In the genomic region with DNA sequence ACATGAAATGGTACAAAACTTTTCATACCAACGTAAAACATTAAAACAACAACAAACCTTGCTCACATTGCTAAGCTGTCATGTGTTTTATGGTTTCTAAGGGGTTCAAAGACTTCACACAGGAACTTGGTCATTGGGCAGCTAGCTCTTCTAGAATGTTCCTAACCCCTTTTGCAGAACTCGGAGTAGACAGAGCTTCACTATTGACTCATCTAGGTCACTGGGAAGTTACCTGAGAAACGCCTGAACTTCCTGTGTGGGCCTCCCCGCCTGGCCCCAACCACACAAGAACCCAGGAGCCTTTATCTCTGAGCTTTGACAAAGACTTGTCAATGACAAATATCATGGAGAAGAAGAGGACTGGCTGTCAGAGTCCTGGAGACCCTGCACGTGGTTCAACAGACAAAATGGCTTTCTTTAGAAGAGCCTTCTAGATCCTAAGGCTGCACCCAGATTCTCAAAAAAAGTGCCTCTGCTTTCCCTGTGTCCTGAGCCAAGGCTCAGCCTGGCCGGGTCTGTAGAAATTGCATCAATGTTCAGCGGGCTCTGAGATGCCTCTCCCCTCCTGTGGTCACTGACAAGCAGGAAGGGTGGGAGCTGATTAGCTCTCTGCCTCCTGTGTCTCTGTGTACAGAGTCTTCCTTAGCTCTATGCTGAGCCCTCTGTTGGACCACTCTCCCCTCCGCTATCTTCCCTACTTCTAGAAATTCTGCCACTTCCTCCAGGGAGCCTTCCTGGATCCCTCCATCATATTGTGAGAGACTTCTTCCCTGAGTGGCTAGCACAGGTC, we compare ENCODE assay signal across 18 mouse cellular contexts. TPM values are rescaled to one million over a fixed set of nuclear protein-coding genes. Genes with fewer than 3 reads are reported as not detected.
A peak's percentile ranks its signal among the peaks of the same experiment; 100 is the strongest.
DNase-seq lines count a peak whose midpoint lies in the region; ATAC-seq and TF ChIP-seq lines count a peak whose summit lies in the region.
"Had no signal": no experiment of that assay in that cellular context is flagged by ENCODE, and none has a peak within 500 bp of the region (broad histone marks: within the 10 kb centered on the region; RNA-seq: fewer than 3 reads in every experiment).

No protein-coding gene starts in this region.

- no peaks in the 10 kb centered on the region for H3K4me1 ChIP-seq in liver, adult 2 months (ENCODE audit: control insufficient read depth, insufficient read depth, low read length)
- H3K4me1 ChIP-seq in megakaryocyte, embryonic 14.5 days: peaks cover 99% of the 10 kb centered on the region
- H3K4me1 ChIP-seq in cerebellum, adult 2 months (ENCODE audit: control insufficient read depth, insufficient read depth, low read length): peaks cover 6% of the 10 kb centered on the region; the same call in 1 of the 2 replicates
- H3K4me1 ChIP-seq in hindbrain, embryonic 12.5 days: peaks cover 9% of the 10 kb centered on the region

- H3K27me3 ChIP-seq in liver, adult 2 months (ENCODE audit: control insufficient read depth, insufficient read depth, low read length): 0 out of 2 replicates have a peak, but pooled peaks cover 2% of the 10 kb centered on the region
- H3K27me3 ChIP-seq in megakaryocyte, embryonic 14.5 days (replicated peaks): no peaks in the 10 kb centered on the region
- no peaks in the 10 kb centered on the region for H3K27me3 ChIP-seq in cerebellum, adult 2 months (ENCODE audit: control insufficient read depth, insufficient read depth, low read length)
- H3K27me3 ChIP-seq in hindbrain, embryonic 12.5 days: no peaks in the 10 kb centered on the region
- H3K27me3 ChIP-seq: embryonic facial prominence, embryonic 15.5 days; lung, embryonic 15.5 days had no signal

- peak; percentile 91 for DNase-seq in CD4-positive helper T cell, adult 2 months (ENCODE audit: low read depth, low spot score)
- peak; percentile 21 for DNase-seq in liver, adult 2 months (ENCODE audit: extremely low read depth, low read depth, low spot score)
- no peak for DNase-seq in cerebellum, adult 2 months
- DNase-seq in frontal cortex, postnatal 10 days (ENCODE audit: low spot score in 2 of 2): no peak
- DNase-seq in layer of hippocampus, adult 18-20 months (ENCODE audit: low spot score in 2 of 2): no peak
- DNase-seq: adrenal gland, postnatal 36 days; heart, adult 2 months; heart, postnatal 10 days; kidney, adult 9 months had no signal

- H3K36me3 ChIP-seq in liver, adult 2 months (ENCODE audit: control insufficient read depth, insufficient read depth, low read length): no peaks in the 10 kb centered on the region
- peaks cover 94% of the 10 kb centered on the region for H3K36me3 ChIP-seq in megakaryocyte, embryonic 14.5 days (replicated peaks; ENCODE audit: low read length)
- H3K36me3 ChIP-seq in hindbrain, embryonic 12.5 days: no peaks in the 10 kb centered on the region
- H3K36me3 ChIP-seq: embryonic facial prominence, embryonic 15.5 days; limb, embryonic 10.5 days; lung, embryonic 15.5 days; midbrain, embryonic 10.5 days had no signal

- H3K79me2 ChIP-seq in liver, adult 2 months (ENCODE audit: control insufficient read depth, insufficient read depth, low read length): no peaks in the 10 kb centered on the region

- H3K27ac ChIP-seq in liver, adult 2 months (replicated peaks; ENCODE audit: insufficient read depth, low read depth, low read length): no peak overlapping the region
- H3K27ac ChIP-seq in cerebellum, adult 2 months (ENCODE audit: insufficient read depth, low read length): no peak overlapping the region
- H3K27ac ChIP-seq in hindbrain, embryonic 12.5 days: no peak overlapping the region
- H3K27ac ChIP-seq: embryonic facial prominence, embryonic 15.5 days; heart, adult 2 months; hindbrain, postnatal 0 days; limb, embryonic 10.5 days; lung, embryonic 15.5 days; midbrain, embryonic 10.5 days had no signal

- no peak for TF ChIP-seq CTCF in liver, adult 2 months (IDR thresholded peaks at IDR 0.05; ENCODE audit: low read depth, low read length)
- TF ChIP-seq CTCF in cerebellum, adult 2 months (IDR thresholded peaks at IDR 0.05; ENCODE audit: borderline replicate concordance, insufficient read depth, low read depth, low read length): no peak

- H3K4me2 ChIP-seq in hindbrain, embryonic 12.5 days (replicated peaks): no peak overlapping the region
- H3K4me2 ChIP-seq: embryonic facial prominence, embryonic 15.5 days; lung, embryonic 15.5 days had no signal

- H3K9me3 ChIP-seq in megakaryocyte, embryonic 14.5 days: no peaks in the 10 kb centered on the region
- no peaks in the 10 kb centered on the region for H3K9me3 ChIP-seq in hindbrain, embryonic 12.5 days (replicated peaks)
- H3K9me3 ChIP-seq: embryonic facial prominence, embryonic 15.5 days; limb, embryonic 10.5 days; lung, embryonic 15.5 days; midbrain, embryonic 10.5 days had no signal

- no peak for TF ChIP-seq POLR2A in liver, adult 2 months (IDR thresholded peaks at IDR 0.05; ENCODE audit: extremely low read depth, insufficient read depth, low read length)
- TF ChIP-seq POLR2A in cerebellum, adult 2 months (IDR thresholded peaks at IDR 0.05; ENCODE audit: borderline replicate concordance, insufficient read depth, low read length): no peak

- H3K9ac ChIP-seq in liver, adult 2 months (ENCODE audit: low read depth, low read length): no peak overlapping the region
- H3K9ac ChIP-seq in hindbrain, embryonic 12.5 days: no peak overlapping the region
- H3K9ac ChIP-seq: embryonic facial prominence, embryonic 15.5 days; lung, embryonic 15.5 days had no signal

- WGBS in liver, adult 2 months: 61% methylated on average over 8 of the region's 8 CpGs
- 83% methylated on average over 8 of the region's 8 CpGs for WGBS in cerebellum, adult 2 months
- WGBS in hindbrain, embryonic 12.5 days: 84% methylated on average over 8 of the region's 8 CpGs

- peak; percentile 75 for ATAC-seq in activated CD4-positive, CD25-positive, alpha-beta regulatory T cell, adult 4 months
- no peak for ATAC-seq in hindbrain, embryonic 12.5 days (ENCODE audit: low FRiP score)
- ATAC-seq: forebrain, embryonic 14.5 days; hindbrain, postnatal 0 days had no signal

- no peak overlapping the region for H3K4me3 ChIP-seq in liver, adult 2 months (ENCODE audit: insufficient read depth, low read depth, low read length)
- peak overlapping the region; percentile 73 for H3K4me3 ChIP-seq in megakaryocyte, embryonic 14.5 days (replicated peaks)
- no peak overlapping the region for H3K4me3 ChIP-seq in cerebellum, adult 2 months (replicated peaks; ENCODE audit: insufficient read depth, low read depth, low read length)
- no peak overlapping the region for H3K4me3 ChIP-seq in hindbrain, embryonic 12.5 days
- H3K4me3 ChIP-seq: embryonic facial prominence, embryonic 15.5 days; heart, adult 2 months; limb, embryonic 10.5 days; lung, embryonic 15.5 days; midbrain, embryonic 10.5 days had no signal

RNA-seq across cellular contexts. Expression of a gene that starts 7.3 kb away (rescaled TPM):
- 10 to 100 TPM; 30.7 to 37.2 TPM for polyA plus RNA-seq in activated CD4-positive, CD25-positive, alpha-beta regulatory T cell, adult 4 months (2017; shearing (Covaris generic))
- 0.74 and 0.94 TPM in 2 replicates for total RNA-seq in liver, adult 2 months (2014; rRNA removed)
- polyA plus RNA-seq in liver, adult 2 months (2012; rRNA removed): 0.20 and 0.55 TPM in 2 replicates
- polyA plus RNA-seq in megakaryocyte, embryonic 14.5 days (2012; ENCODE audit: insufficient read depth, low replicate concordance): 322 and 895 TPM in 2 replicates
- polyA plus RNA-seq in cerebellum, adult 2 months (2012; rRNA removed): 0.52 and 0.55 TPM in 2 replicates
- 1 to 10 TPM; 1.3 to 2.1 TPM for total RNA-seq in layer of hippocampus, adult 18-20 months (2021)
- polyA plus RNA-seq in hindbrain, embryonic 12.5 days (2016; fragmentation: Nextera tagmentation; extraction: Ambion mirVana): 4.4 and 5.4 TPM in 2 replicates

Comparison
In these comparisons a context has a peak if more than half of its experiments do, and no peak if none do; other contexts are left out.
1. DNase-seq: peak in CD4-positive helper T cell, adult 2 months (single experiment) and liver, adult 2 months (single experiment); none in cerebellum, adult 2 months (0 of 2), frontal cortex, postnatal 10 days (0 of 2) and layer of hippocampus, adult 18-20 months (0 of 2).